Mouse (Mus musculus) heart, adult 2 months (tissue): ENCODE measurements around the gene Klhl18. TPM values are rescaled to one million over a fixed set of nuclear protein-coding genes. Genes with fewer than 3 reads are reported as not detected.
A peak's percentile ranks its signal among the peaks of the same experiment; 100 is the strongest.

Experiments used
- DNase-seq, 2 experiments: peaks; one replicate each; pipeline ENCODE4 v3.0.0; 2021
- H3K27ac ChIP-seq: fragments of 200-600 bp; 2 replicates; pipeline ENCODE4 v1.8.1; 2022
- H3K27me3 ChIP-seq: fragments of 200-500 bp; 2 replicates; pipeline ENCODE4 v1.6.1; 2012; ENCODE audit warnings: mild to moderate bottlenecking, low read length, inconsistent platforms, mixed read lengths; ENCODE audit not compliant: control insufficient read depth, insufficient read depth
- H3K36me3 ChIP-seq: fragments of 200-500 bp; 2 replicates; pipeline ENCODE4 v1.6.1; 2012; ENCODE audit warnings: low read length, inconsistent platforms; ENCODE audit not compliant: control insufficient read depth, insufficient read depth
- H3K4me1 ChIP-seq: fragments of 200-500 bp; 2 replicates; pipeline ENCODE4 v1.6.1; 2011; ENCODE audit warnings: low read length; ENCODE audit not compliant: control insufficient read depth, insufficient read depth
- H3K4me3 ChIP-seq: fragments of 200-600 bp; 2 replicates; pipeline ENCODE4 v1.8.1; 2022
- H3K79me2 ChIP-seq: fragments of 200-500 bp; replicated peaks from 2 replicates; pipeline ENCODE4 v1.6.1; 2012; ENCODE audit warnings: mild to moderate bottlenecking, inconsistent platforms, low read length, moderate library complexity, mixed read lengths; ENCODE audit not compliant: control insufficient read depth, insufficient read depth
- H3K9ac ChIP-seq: fragments of 200-500 bp; 2 replicates; pipeline ENCODE4 v1.6.1; 2012; ENCODE audit warnings: low read depth, mild to moderate bottlenecking, control low read depth, inconsistent platforms, low read length, mixed read lengths
- CTCF ChIP-seq: fragments of 200-600 bp; IDR thresholded peaks from 2 replicates; pipeline ENCODE4 v1.8.1; 2022; ENCODE audit warnings: antibody characterized with exemption, mild to moderate bottlenecking, moderate library complexity
- EP300 ChIP-seq: fragments of 200-500 bp; IDR thresholded peaks from 2 replicates; pipeline ENCODE4 v1.6.1; 2011; ENCODE audit warnings: low read depth, low read length, control low read depth; ENCODE audit not compliant: insufficient read depth
- POLR2A ChIP-seq: fragments of 200-500 bp; IDR thresholded peaks from 2 replicates; pipeline ENCODE4 v1.6.1; 2011; ENCODE audit warnings: mild to moderate bottlenecking, low read depth, low read length, control low read depth; ENCODE audit not compliant: insufficient read depth
- WGBS: fragments of 180-500 bp; shearing (Covaris S2); methylation state at CpG from one replicate; pipeline ENCODE4 v1.1.7; 2018; 5-methylcytosine and 5-hydroxymethylcytosine counted together
- intact Hi-C: fragments of 180-260 bp; cut with DNase I; formaldehyde crosslinking; loops from one replicate; pipeline ENCODE4 v1.15.1; 2025
- polyA plus RNA-seq: library from polyadenylated mRNA; depleted of rRNA; stranded (reverse); fragments of >200 nt; gene quantifications from 2 replicates; pipeline ENCODE4 v1.2.3, GENCODE M21; 2012
- total RNA-seq, 2 experiments: library from RNA; stranded (reverse); gene quantifications; 2 replicates each; pipeline ENCODE4 v1.2.3; 2021

The Klhl18 gene
- total and polyA plus RNA-seq, 3 experiments: 11.4 to 13.0 (median 12.0) TPM

DNA sequence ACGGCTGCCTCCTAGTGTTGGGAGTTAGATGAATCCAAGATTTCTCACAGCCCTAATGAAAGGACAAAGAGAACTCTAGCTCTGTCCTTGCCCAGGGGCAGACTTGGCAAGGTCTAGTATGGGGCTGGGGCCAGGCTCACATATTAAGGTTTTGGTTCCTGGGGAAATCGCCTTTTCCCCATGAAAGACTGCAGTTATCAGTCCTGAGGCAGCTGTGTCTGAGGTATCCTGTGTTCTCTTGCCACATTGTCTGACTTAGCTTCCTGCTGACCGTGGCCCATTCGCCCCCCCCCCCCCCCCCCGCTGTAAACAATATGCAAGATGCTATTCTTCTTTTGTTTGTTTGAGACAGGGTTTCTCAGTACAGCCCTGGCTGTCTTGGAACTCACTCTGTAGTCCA, 36.4 kb downstream of the Klhl18 start:
- Histone ChIP-seq H3K9ac (no peak overlapping the region), H3K4me1 (no peaks in the 10 kb centered on the region), H3K79me2 (no peaks in the 10 kb centered on the region), H3K4me3 (no peak overlapping the region), H3K36me3 (no peaks in the 10 kb centered on the region), H3K27me3 (no peaks in the 10 kb centered on the region), H3K27ac (no peak overlapping the region)
- TF ChIP-seq EP300 (no peak), CTCF (no peak), POLR2A (no peak)
- intact Hi-C loops: loop anchor here (5.0 kb wide), 1 partner anchor 342 kb away; no protein-coding TSS in a partner anchor
- no peak for DNase-seq
- WGBS: 37% methylated on average over 5 of the region's 5 CpGs

DNA sequence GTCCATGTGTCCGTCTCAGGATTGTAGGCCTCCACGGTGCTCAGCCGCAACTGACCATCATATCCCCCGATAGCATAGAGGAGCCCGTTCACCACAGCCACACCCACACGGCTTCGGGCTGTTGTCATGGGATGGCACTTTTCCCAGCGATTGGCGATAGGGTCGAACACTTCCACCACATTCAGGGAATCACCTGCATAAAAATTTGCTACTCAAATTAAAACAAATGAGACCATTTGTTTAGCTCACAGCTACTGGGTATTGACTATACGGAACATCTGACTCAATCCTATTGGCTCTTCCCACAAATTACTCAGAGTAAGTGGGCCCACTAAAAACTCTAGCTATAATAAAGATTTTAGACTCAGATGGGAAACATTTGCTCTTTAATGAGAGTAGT, 40.5 kb downstream of the Klhl18 start:
- Histone ChIP-seq H3K9ac (no peak overlapping the region), H3K27me3 (no peaks in the 10 kb centered on the region), H3K27ac (no peak overlapping the region), H3K79me2 (no peaks in the 10 kb centered on the region), H3K4me3 (no peak overlapping the region), H3K4me1 (no peaks in the 10 kb centered on the region), H3K36me3 (no peaks in the 10 kb centered on the region)
- intact Hi-C loops: no loop called here
- no peak for TF ChIP-seq POLR2A
- no peak for TF ChIP-seq CTCF
- no peak for TF ChIP-seq EP300
- WGBS: 92% methylated on average over 11 of the region's 11 CpGs
- no peak for DNase-seq

DNA sequence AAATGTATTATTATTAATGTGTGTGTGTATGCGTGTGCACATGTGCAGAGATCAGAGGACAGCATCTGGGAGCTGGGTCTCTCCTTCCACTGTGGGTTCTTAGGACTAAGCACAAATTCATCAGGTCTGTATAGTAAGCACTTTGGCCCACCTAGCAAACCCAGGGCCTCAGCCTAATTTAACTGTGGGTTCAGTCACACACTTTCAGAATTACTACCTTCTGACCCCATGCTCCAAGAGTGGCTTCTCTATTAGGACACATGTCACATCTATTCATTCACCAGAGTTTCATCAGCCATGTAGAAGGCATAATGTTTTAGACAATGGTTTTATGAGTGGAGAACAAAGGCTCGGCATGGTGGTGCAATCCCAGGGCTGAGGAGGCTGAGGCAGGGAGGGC, 43.4 kb downstream of the Klhl18 start:
- H3K27ac ChIP-seq: no peak overlapping the region
- 97% methylated on average over 2 of the region's 2 CpGs for WGBS
- no peaks in the 10 kb centered on the region for H3K4me1 ChIP-seq
- H3K4me3 ChIP-seq: no peak overlapping the region
- H3K9ac ChIP-seq: no peak overlapping the region
- H3K79me2 ChIP-seq: no peaks in the 10 kb centered on the region
- TF ChIP-seq POLR2A (no peak), EP300 (no peak), CTCF (no peak)
- intact Hi-C loops: no loop called here
- DNase-seq: no peak
- no peaks in the 10 kb centered on the region for H3K27me3 ChIP-seq
- no peaks in the 10 kb centered on the region for H3K36me3 ChIP-seq

DNA sequence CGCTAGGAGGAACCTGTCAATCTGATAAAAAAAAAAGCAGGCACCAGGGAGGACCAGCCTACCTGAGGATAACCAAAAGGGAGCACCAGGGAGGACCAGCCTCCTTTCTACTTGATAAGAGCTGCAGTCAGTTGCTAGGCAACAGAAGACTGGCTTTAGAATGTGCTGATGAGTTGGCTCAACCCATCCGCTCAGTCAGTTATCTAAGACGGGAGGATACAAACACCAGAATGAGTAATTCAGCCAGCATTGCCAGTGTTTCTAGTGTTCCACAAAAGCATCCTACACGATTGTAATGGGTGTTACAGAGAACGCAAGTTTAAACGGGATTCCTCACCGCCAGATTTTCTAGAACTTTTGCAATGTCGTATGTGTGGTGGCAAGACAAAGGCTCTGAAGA, 45.3 kb downstream of the Klhl18 start:
- H3K36me3 ChIP-seq: no peaks in the 10 kb centered on the region
- TF ChIP-seq CTCF: no peak
- 69% methylated on average over 8 of the region's 8 CpGs for WGBS

DNA sequence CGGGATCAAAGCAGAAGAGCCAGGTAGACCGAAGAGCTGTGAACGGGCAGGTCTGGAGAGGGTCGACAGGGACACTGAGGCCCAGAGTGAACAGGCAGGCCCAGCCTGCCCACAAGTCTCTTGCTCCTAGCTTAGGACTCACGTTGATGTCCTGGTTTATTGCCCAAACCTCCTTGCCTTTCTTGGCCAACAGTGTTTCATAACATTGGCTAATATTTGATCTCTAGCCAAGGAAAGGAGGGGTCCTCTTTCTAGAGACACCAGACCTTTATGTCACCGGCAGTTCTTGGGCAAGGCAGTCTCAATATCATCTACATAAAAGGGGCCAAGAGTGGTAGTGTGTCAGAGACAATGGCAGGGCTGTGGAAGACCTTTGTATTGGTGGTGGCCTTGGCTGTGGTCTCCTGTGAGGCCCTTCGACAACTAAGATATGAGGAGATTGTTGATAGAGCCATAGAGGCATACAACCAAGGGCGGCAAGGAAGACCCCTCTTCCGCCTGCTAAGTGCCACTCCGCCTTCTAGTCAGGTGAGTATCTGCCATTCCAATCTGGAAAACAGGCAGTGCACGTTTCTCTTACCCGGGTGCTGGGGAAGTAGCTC, 56.9 kb downstream of the Klhl18 start, which contains the start of gene Ngp:
TSS of gene Ngp (plus strand) at position 237 of the 602 bp plus-strand sequence.
- Histone ChIP-seq H3K27ac (no peak within 1 kb of the TSS), H3K9ac (no peak within 1 kb of the TSS), H3K79me2 (no peaks in the 10 kb centered on the region), H3K4me3 (no peak within 1 kb of the TSS), H3K4me1 (no peaks in the 10 kb centered on the region), H3K27me3 (no peaks in the 10 kb centered on the region), H3K36me3 (no peaks in the 10 kb centered on the region)
- intact Hi-C loops: no loop called here
- 84% methylated on average over 12 of the region's 12 CpGs for WGBS
- TF ChIP-seq POLR2A (no peak), EP300 (no peak), CTCF (no peak)
- no peak for DNase-seq

More for the DNA sequence above, 45.3 kb downstream of the Klhl18 start:
- intact Hi-C loops: no loop called here
- Histone ChIP-seq H3K27ac (no peak overlapping the region), H3K9ac (no peak overlapping the region), H3K27me3 (no peaks in the 10 kb centered on the region), H3K4me1 (no peaks in the 10 kb centered on the region), H3K79me2 (no peaks in the 10 kb centered on the region), H3K4me3 (no peak overlapping the region)
- no peak for DNase-seq

DNA sequence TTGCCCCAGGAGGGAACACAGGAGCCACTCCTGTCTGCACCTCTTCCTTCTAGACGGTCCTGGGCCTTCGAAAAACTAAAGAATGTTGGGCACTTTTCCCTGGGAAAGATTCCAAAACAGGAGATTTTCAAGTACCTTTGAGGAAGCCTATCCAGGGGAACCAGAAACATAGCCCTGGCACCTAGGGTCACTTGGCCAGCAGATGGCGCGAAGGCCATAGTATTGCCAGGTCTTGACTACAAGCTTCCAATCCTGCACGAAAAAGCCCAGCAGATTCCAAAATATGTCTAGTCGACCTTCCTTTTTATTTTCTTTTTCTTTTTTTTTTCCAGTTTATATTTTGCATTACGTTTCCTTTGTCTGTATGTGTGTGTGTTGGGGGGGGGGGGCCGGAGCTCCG, 62.7 kb downstream of the Klhl18 start:
- Histone ChIP-seq H3K4me1 (no peaks in the 10 kb centered on the region; the same call in 1 of the 2 replicates), H3K36me3 (no peaks in the 10 kb centered on the region), H3K4me3 (no peak overlapping the region), H3K9ac (no peak overlapping the region), H3K79me2 (no peaks in the 10 kb centered on the region), H3K27me3 (no peaks in the 10 kb centered on the region), H3K27ac (no peak overlapping the region)
- 41% methylated on average over 9 of the region's 9 CpGs for WGBS
- intact Hi-C loops: loop anchor here (5.0 kb wide), 1 partner anchor 209 kb away; the partner anchor contains the start of gene Nradd
- TF ChIP-seq EP300: no peak
- TF ChIP-seq POLR2A: no peak
- peak; percentile 62 for TF ChIP-seq CTCF
- DNase-seq: peak; percentile 38 to 40
